Mouse (Mus musculus) liver, postnatal 0 days (tissue): ENCODE results near the gene Mylk. TPM values are rescaled to one million over a fixed set of nuclear protein-coding genes. Genes with fewer than 3 reads are reported as not detected.

ENCODE experiments used
- ATAC-seq: fragments of 200-750 bp; cut with Nextera tagmentation; 2 replicates; pipeline ENCODE4 v1.8.0; 2017; ENCODE audit warnings: mild to moderate bottlenecking, moderate library complexity
- DNase-seq: peaks from one replicate; pipeline ENCODE4 v3.0.0-alpha.2; 2016
- H3K27ac ChIP-seq: fragments of 300-500 bp; sonication (generic); 2 replicates; pipeline ENCODE4 v1.5.1; 2014; ENCODE audit warnings: antibody characterized with exemption, moderate library complexity, mild to moderate bottlenecking, low read depth
- H3K27me3 ChIP-seq: fragments of 300-500 bp; sonication (generic); 2 replicates; pipeline ENCODE4 v1.6.1; 2014; ENCODE audit warnings: low read length, control low read depth, mixed read lengths; ENCODE audit not compliant: insufficient read depth
- H3K36me3 ChIP-seq: fragments of 300-500 bp; sonication (generic); replicated peaks from 2 replicates; pipeline ENCODE4 v1.6.1; 2014; ENCODE audit warnings: mild to moderate bottlenecking, control low read depth, low read length, moderate library complexity, mixed read lengths; ENCODE audit not compliant: insufficient read depth
- H3K4me1 ChIP-seq: fragments of 300-500 bp; sonication (generic); 2 replicates; pipeline ENCODE4 v1.6.1; 2014; ENCODE audit warnings: antibody characterized with exemption, mild to moderate bottlenecking, control low read depth; ENCODE audit not compliant: insufficient read depth
- H3K4me2 ChIP-seq: fragments of 300-500 bp; sonication (generic); 2 replicates; pipeline ENCODE4 v1.6.1; 2014; ENCODE audit warnings: low read depth, mild to moderate bottlenecking, low read length, moderate library complexity, mixed read lengths
- H3K4me3 ChIP-seq: fragments of 300-500 bp; sonication (generic); 2 replicates; pipeline ENCODE4 v1.5.1; 2014; ENCODE audit warnings: low read depth, low read length
- H3K9ac ChIP-seq: fragments of 300-500 bp; sonication (generic); replicated peaks from 2 replicates; pipeline ENCODE4 v1.6.1; 2014; ENCODE audit warnings: mild to moderate bottlenecking, moderate library complexity
- H3K9me3 ChIP-seq: fragments of 300-500 bp; sonication (generic); 2 replicates; pipeline ENCODE4 v1.6.1; 2016; ENCODE audit warnings: mild to moderate bottlenecking, control low read depth, low read length, mixed read lengths
- CTCF ChIP-seq: sonication (generic); IDR thresholded peaks from 2 replicates; pipeline ENCODE4 v1.5.1; 2016; ENCODE audit warnings: antibody characterized with exemption, low read depth
- EP300 ChIP-seq: IDR thresholded peaks from 2 replicates; pipeline ENCODE4 v1.6.1; 2016; ENCODE audit warnings: antibody characterized with exemption, low read depth, mild to moderate bottlenecking
- WGBS: fragments of 180-500 bp; shearing (Covaris S2); extraction: QIAGEN DNeasy Blood & Tissue Kit; methylation state at CpG from one replicate; pipeline ENCODE4 v1.1.7; 2014; ENCODE audit not compliant: insufficient replicate concordance; 5-methylcytosine and 5-hydroxymethylcytosine counted together
- polyA plus RNA-seq: library from polyadenylated mRNA; unstranded; fragments of >200 nt; fragmentation: Nextera tagmentation; extraction: Ambion mirVana; gene quantifications from 2 replicates; pipeline ENCODE4 v1.2.1, GENCODE M21; 2015

The Mylk gene
- polyA plus RNA-seq, 1 experiment from 2014 or later = 4.9 TPM

DNA sequence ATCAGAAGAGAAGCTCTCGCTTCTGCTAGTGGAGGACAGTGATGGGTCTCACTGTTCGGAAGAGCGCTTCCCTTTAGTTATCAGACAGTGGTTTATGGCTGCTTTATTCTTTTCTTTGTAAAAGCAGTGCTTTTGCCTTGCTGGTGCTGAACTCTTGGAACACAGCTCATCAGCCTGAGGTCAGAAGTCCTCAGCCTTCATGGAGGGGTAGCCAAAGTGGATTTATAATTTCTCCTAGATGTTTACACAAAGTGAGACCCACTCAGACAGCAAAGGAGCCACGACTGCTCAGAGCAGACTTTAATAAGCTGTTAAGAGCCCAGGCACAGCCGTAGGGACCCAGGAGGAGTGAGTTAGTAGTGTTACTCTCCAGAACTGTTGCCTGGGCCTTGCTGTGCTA, 194.9 kb downstream of the Mylk start:
- Histone ChIP-seq H3K9ac (no peak overlapping the region), H3K4me3 (no peak overlapping the region), H3K9me3 (no peaks in the 10 kb centered on the region), H3K27me3 (no peaks in the 10 kb centered on the region), H3K4me2 (no peak overlapping the region), H3K36me3 (no peaks in the 10 kb centered on the region), H3K27ac (no peak overlapping the region), H3K4me1 (peaks cover 6% of the 10 kb centered on the region; the same call in 1 of the 2 replicates)
- TF ChIP-seq CTCF (no peak), EP300 (no peak)
- WGBS = 68% methylated on average over 5 of the region's 5 CpGs
- no peak for DNase-seq
- ATAC-seq = no peak

DNA sequence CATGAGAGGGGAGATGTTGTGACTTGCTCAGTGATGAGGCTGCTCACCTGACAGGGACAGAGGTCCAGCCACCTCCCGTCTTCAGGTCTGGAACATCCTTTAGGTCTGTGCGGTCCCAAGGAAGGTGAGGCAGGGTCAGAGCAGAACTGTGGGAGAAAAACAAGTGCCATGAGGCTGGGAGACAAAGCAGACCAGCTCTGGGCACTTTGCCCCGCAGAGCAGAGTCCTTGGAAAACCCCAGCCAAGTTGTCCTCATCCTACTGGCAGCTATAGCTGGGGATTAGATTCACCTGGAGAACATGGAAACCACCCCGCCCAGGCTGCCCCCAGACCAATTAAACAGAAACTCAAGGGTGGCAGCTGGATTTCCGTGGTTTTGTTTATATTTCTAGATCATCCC, 195.4 kb downstream of the Mylk start:
- DNase-seq (no peak), ATAC-seq (no peak)
- Histone ChIP-seq H3K27ac (no peak overlapping the region), H3K4me3 (no peak overlapping the region), H3K9ac (no peak overlapping the region), H3K9me3 (no peaks in the 10 kb centered on the region), H3K4me2 (no peak overlapping the region), H3K36me3 (no peaks in the 10 kb centered on the region), H3K4me1 (peaks cover 6% of the 10 kb centered on the region; the same call in 1 of the 2 replicates), H3K27me3 (no peaks in the 10 kb centered on the region)
- TF ChIP-seq EP300 = no peak
- no peak for TF ChIP-seq CTCF
- 61% methylated on average over 5 of the region's 5 CpGs for WGBS

DNA sequence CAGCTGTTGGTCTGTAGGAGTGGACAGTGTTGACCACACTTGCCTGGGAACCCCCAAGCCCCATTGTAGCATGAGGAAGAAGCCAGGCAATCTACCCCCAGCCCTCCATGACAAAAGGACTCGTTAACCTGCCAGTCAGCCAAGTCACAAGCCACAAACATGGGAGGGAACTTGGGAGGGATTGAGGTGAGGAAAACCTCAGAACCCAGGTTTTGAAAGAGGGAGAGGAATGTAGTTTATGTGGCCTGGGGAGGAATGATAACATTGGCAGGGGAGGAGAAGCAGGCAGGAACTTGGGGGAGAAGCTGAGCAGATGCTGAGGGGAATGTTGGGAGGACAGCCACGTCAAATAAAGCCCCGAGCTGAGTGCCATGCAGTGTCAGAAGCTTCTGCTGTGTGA, 196.9 kb downstream of the Mylk start:
- Histone ChIP-seq H3K27ac (no peak overlapping the region), H3K4me1 (no peaks in the 10 kb centered on the region; the same call in 1 of the 2 replicates), H3K4me3 (no peak overlapping the region), H3K36me3 (no peaks in the 10 kb centered on the region), H3K9me3 (no peaks in the 10 kb centered on the region), H3K27me3 (no peaks in the 10 kb centered on the region), H3K9ac (no peak overlapping the region), H3K4me2 (no peak overlapping the region)
- ATAC-seq (no peak), DNase-seq (no peak)
- WGBS = 47% methylated on average over 3 of the region's 3 CpGs
- no peak for TF ChIP-seq CTCF
- TF ChIP-seq EP300 = no peak

- WGBS = 78% methylated on average over 3 of the region's 3 CpGs
- no peak overlapping the region for H3K4me3 ChIP-seq
- no peak for DNase-seq
- no peak overlapping the region for H3K4me2 ChIP-seq
- H3K36me3 ChIP-seq = peaks cover 2% of the 10 kb centered on the region; the same call in 1 of the 2 replicates
- H3K27ac ChIP-seq = no peak overlapping the region
- no peaks in the 10 kb centered on the region for H3K9me3 ChIP-seq
- TF ChIP-seq EP300 (no peak), CTCF (no peak)
- H3K4me1 ChIP-seq = no peaks in the 10 kb centered on the region; the same call in 1 of the 2 replicates
- no peak overlapping the region for H3K9ac ChIP-seq
- no peaks in the 10 kb centered on the region for H3K27me3 ChIP-seq
- ATAC-seq = no peak
These were observed 201.3 kb downstream of the Mylk start for GRCm38 (mm10) chr16:34946301-34946700.

- 44% methylated on average over 9 of the region's 9 CpGs for WGBS
- Histone ChIP-seq H3K36me3 (peaks cover 5% of the 10 kb centered on the region; the same call in 1 of the 2 replicates), H3K9ac (no peak overlapping the region), H3K4me3 (no peak overlapping the region), H3K4me1 (no peaks in the 10 kb centered on the region), H3K9me3 (no peaks in the 10 kb centered on the region), H3K4me2 (no peak overlapping the region), H3K27ac (no peak overlapping the region), H3K27me3 (no peaks in the 10 kb centered on the region)
- TF ChIP-seq EP300 (no peak), CTCF (no peak)
- DNase-seq (no peak), ATAC-seq (no peak)
These were observed 205.9 kb downstream of the Mylk start for GRCm38 (mm10) chr16:34950935-34951334.

GRCm38 (mm10) chr16:34952254-34952653, 207.2 kb downstream of the Mylk start:
- Histone ChIP-seq H3K27ac (peak overlapping the region; percentile 39), H3K9me3 (no peaks in the 10 kb centered on the region)

DNA sequence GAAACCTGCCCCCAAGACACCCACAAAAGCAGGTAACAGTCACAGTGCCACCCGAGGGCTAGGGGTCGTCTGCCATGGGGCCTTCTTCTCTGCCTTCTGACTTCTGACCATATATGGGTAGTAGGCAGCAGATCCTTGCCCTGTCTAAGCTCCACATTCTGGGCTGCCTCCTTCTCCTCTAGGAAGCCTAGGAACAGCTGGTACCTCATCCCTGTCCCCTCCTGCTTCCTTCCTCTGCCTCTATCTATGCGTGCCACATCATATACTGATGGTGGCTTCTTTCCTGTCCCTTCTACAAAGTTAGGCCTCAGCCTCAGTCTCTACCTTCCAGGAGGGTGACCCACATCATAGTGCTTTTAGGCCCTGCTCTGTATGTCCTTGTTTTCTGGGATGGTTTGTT, 207.8 kb downstream of the Mylk start:
- 33% methylated on average over 3 of the region's 3 CpGs for WGBS

More at GRCm38 (mm10) chr16:34952254-34952653, 207.2 kb downstream of the Mylk start:
- Histone ChIP-seq H3K27me3 (no peaks in the 10 kb centered on the region), H3K9ac (no peak overlapping the region), H3K4me3 (no peak overlapping the region), H3K4me1 (peaks cover 4% of the 10 kb centered on the region; the same call in 1 of the 2 replicates), H3K4me2 (no peak overlapping the region), H3K36me3 (peaks cover 5% of the 10 kb centered on the region; the same call in 1 of the 2 replicates)
- DNase-seq (no peak), ATAC-seq (0 out of 2 replicates have a peak, but pooled peaks have one; percentile 25)
- WGBS = 32% methylated on average over 5 of the region's 5 CpGs
- TF ChIP-seq CTCF (no peak), EP300 (peak; percentile 15; the same call in 1 of the 2 replicates)

More for the DNA sequence above, 207.8 kb downstream of the Mylk start:
- peak overlapping the region; percentile 39 for H3K27ac ChIP-seq
- no peak overlapping the region for H3K9ac ChIP-seq
- no peaks in the 10 kb centered on the region for H3K27me3 ChIP-seq
- no peak overlapping the region for H3K4me2 ChIP-seq
- TF ChIP-seq EP300 (no peak), CTCF (no peak)
- ATAC-seq = no peak
- H3K4me3 ChIP-seq = no peak overlapping the region
- 0 out of 2 replicates have a peak, but pooled peaks cover 5% of the 10 kb centered on the region for H3K36me3 ChIP-seq
- DNase-seq = no peak
- peaks cover 9% of the 10 kb centered on the region; the same call in 1 of the 2 replicates for H3K4me1 ChIP-seq
- H3K9me3 ChIP-seq = no peaks in the 10 kb centered on the region
